Mouse (Mus musculus) heart, embryonic 12.5 days (tissue): ENCODE measurements around the gene Sox10. TPM values are rescaled to one million over a fixed set of nuclear protein-coding genes. Genes with fewer than 3 reads are reported as not detected.

ENCODE experiments used
- polyA plus RNA-seq: library from polyadenylated mRNA; unstranded; fragments of >200 nt; fragmentation: Nextera tagmentation; extraction: Ambion mirVana; gene quantifications from 2 replicates; pipeline ENCODE4 v1.2.1, GENCODE M21; 2016

The Sox10 gene
- polyA plus RNA-seq, 1 experiment from 2014 or later = 0.28 TPM

Other genes starting within 250 kb of the Sox10 start
- gene Lgals1, start 238.5 kb downstream of the Sox10 start, polyA plus RNA-seq = 667 and 690 TPM in 2 replicates
- gene Nol12, start 230.3 kb downstream of the Sox10 start, polyA plus RNA-seq = 37.9 and 39.9 TPM in 2 replicates
- 59.4 and 64.1 TPM in 2 replicates for gene Triobp, start 217.5 kb downstream of the Sox10 start, polyA plus RNA-seq
- gene H1f0, start 136.8 kb downstream of the Sox10 start, polyA plus RNA-seq = 294 and 300 TPM in 2 replicates
- not detected in 2 replicates for gene Galr3, start 123.4 kb downstream of the Sox10 start, polyA plus RNA-seq
- 29.0 and 30.0 TPM in 2 replicates for gene Ankrd54, start 102.3 kb downstream of the Sox10 start, polyA plus RNA-seq
- 165 TPM in 2 replicates for gene Eif3l, start 90.1 kb downstream of the Sox10 start, polyA plus RNA-seq
- gene Micall1, start 56.3 kb downstream of the Sox10 start, polyA plus RNA-seq = 24.2 and 24.3 TPM in 2 replicates
- 265 and 289 TPM in 2 replicates for gene Polr2f, start 24.2 kb downstream of the Sox10 start, polyA plus RNA-seq
- gene 1700088E04Rik, start 24.0 kb downstream of the Sox10 start, polyA plus RNA-seq = 6.3 and 6.6 TPM in 2 replicates
- 33.8 and 37.6 TPM in 2 replicates for gene Pick1, start 63.9 kb upstream of the Sox10 start, polyA plus RNA-seq
- 0.49 and 1.0 TPM in 2 replicates for gene Gm49486, start 64.2 kb upstream of the Sox10 start, polyA plus RNA-seq
- gene Slc16a8, start 89.5 kb upstream of the Sox10 start, polyA plus RNA-seq = 0.36 and 0.65 TPM in 2 replicates
- 9.3 and 11.9 TPM in 2 replicates for gene Baiap2l2, start 120.3 kb upstream of the Sox10 start, polyA plus RNA-seq
- gene Pla2g6, start 163.2 kb upstream of the Sox10 start, polyA plus RNA-seq = 12.1 and 14.4 TPM in 2 replicates
- 1.9 and 2.6 TPM in 2 replicates for gene Maff, start 181.4 kb upstream of the Sox10 start, polyA plus RNA-seq
- gene Tmem184b, start 238.3 kb upstream of the Sox10 start, polyA plus RNA-seq = 77.2 and 82.3 TPM in 2 replicates